Mouse (Mus musculus): ENCODE measurements around the gene Arnt. TPM values are rescaled to one million over a fixed set of nuclear protein-coding genes. Genes with fewer than 3 reads are reported as not detected.
"Not testable (repeated sequence)": the region's sequence is repeated elsewhere in the genome, so short reads cannot be mapped to it uniquely, and the experiment has no call there.

The Arnt gene
- polyA plus RNA-seq (2016; fragmentation: Nextera tagmentation; extraction: Ambion mirVana) = 29.7 and 33.3 TPM in 2 replicates

GRCm38 (mm10) chr3:95434136-95434982, at the start of gene Arnt:
Gene Arnt, plus strand, starts transcription at chr3:95434388.
- peaks cover 13% of the 10 kb centered on the region for H3K4me1 ChIP-seq
- H3K27me3 ChIP-seq (ENCODE audit: poor library complexity, severe bottlenecking) = no peaks in the 10 kb centered on the region
- peaks cover 29% of the 10 kb centered on the region for H3K36me3 ChIP-seq (replicated peaks)
- no peaks in the 10 kb centered on the region for H3K9me3 ChIP-seq
- WGBS = under 1% methylated on average over 47 of the region's 47 CpGs
- H3K4me3 ChIP-seq = peak within 1 kb of the TSS; percentile 70
- peak within 1 kb of the TSS; percentile 92 for H3K27ac ChIP-seq
- DNase-seq (ENCODE audit: extremely low spot score, low spot score) = peak; percentile 95

GRCm38 (mm10) chr3:95385401-95386075, 48.6 kb upstream of the Arnt start:
- Histone ChIP-seq H3K36me3 (replicated peaks) (no peaks in the 10 kb centered on the region), H3K9me3 (no peaks in the 10 kb centered on the region), H3K27ac (no peak overlapping the region), H3K4me1 (no peaks in the 10 kb centered on the region), H3K4me3 (no peak overlapping the region), H3K27me3 (ENCODE audit: poor library complexity, severe bottlenecking) (no peaks in the 10 kb centered on the region)
- 85% methylated on average over 5 of the region's 5 CpGs for WGBS
- DNase-seq (ENCODE audit: extremely low spot score, low spot score) = no peak

DNA sequence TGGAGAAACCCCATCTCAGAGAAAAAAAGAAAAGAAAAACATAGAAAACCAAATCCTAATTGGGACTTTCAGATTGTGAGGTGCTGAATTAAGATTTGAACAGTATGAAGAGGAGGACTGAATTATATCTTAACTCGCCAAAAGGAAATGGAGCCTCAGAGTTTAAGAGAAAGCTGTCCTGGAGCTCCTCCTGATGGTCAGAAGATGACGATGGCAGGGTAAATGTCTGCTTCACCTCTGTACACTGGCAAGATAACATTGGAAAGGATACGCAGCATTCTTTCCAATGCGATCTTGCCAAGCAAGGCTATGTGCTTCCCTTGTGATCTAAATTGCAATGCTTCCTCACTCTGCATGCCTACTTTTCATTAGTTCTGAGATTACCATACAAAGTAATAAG, 39.8 kb upstream of the Arnt start:
- no peaks in the 10 kb centered on the region for H3K4me1 ChIP-seq
- no peak overlapping the region for H3K4me3 ChIP-seq
- no peak overlapping the region for H3K27ac ChIP-seq
- 94% methylated on average over 4 of the region's 4 CpGs for WGBS
- DNase-seq (ENCODE audit: extremely low spot score, low spot score) = no peak
- no peaks in the 10 kb centered on the region for H3K36me3 ChIP-seq (replicated peaks)
- H3K9me3 ChIP-seq = peaks cover 7% of the 10 kb centered on the region
- no peaks in the 10 kb centered on the region for H3K27me3 ChIP-seq (ENCODE audit: poor library complexity, severe bottlenecking)

DNA sequence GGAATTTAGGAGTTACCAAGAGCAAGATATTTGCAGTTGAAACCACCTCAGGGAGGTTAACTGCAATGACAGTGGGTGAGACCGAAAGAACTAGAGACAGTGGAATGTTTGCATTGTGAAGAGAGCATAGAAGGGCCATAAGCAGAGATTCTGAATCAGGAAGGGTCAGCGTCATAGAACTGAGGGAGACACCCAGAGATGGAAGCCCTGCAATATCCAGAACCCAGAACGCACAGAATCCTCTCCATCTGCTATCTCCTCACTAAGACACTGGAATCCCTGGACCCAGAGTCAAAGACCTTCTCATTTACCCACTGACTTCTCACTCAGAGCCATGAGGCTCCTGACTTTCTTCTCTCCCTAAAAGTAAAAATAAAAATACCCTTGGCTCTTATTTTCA, 31.4 kb upstream of the Arnt start, which contains the start of gene 4930558C23Rik:
TSS of gene 4930558C23Rik (minus strand) at position 101 of the 400 bp plus-strand sequence.
- DNase-seq (ENCODE audit: extremely low spot score, low spot score) = no peak
- H3K9me3 ChIP-seq = no peaks in the 10 kb centered on the region
- 92% methylated on average over 3 of the region's 3 CpGs for WGBS
- H3K27ac ChIP-seq = no peak within 1 kb of the TSS
- H3K27me3 ChIP-seq (ENCODE audit: poor library complexity, severe bottlenecking) = no peaks in the 10 kb centered on the region
- no peak within 1 kb of the TSS for H3K4me3 ChIP-seq
- H3K36me3 ChIP-seq (replicated peaks) = no peaks in the 10 kb centered on the region
- H3K4me1 ChIP-seq = no peaks in the 10 kb centered on the region

GRCm38 (mm10) chr3:95407728-95408127, 26.5 kb upstream of the Arnt start:
- DNase-seq (ENCODE audit: extremely low spot score, low spot score) = no peak
- no peaks in the 10 kb centered on the region for H3K9me3 ChIP-seq
- no peaks in the 10 kb centered on the region for H3K27me3 ChIP-seq (ENCODE audit: poor library complexity, severe bottlenecking)
- H3K4me1 ChIP-seq = no peaks in the 10 kb centered on the region
- H3K27ac ChIP-seq = no peak overlapping the region
- 89% methylated on average over 1 of the region's 1 CpGs for WGBS
- H3K4me3 ChIP-seq = no peak overlapping the region
- no peaks in the 10 kb centered on the region for H3K36me3 ChIP-seq (replicated peaks)

- WGBS = 94% methylated on average over 2 of the region's 2 CpGs
- H3K4me3 ChIP-seq = no peak overlapping the region
- no peaks in the 10 kb centered on the region for H3K27me3 ChIP-seq (ENCODE audit: poor library complexity, severe bottlenecking)
- DNase-seq (ENCODE audit: extremely low spot score, low spot score) = no peak
- no peak overlapping the region for H3K27ac ChIP-seq
- H3K36me3 ChIP-seq (replicated peaks) = no peaks in the 10 kb centered on the region
- no peaks in the 10 kb centered on the region for H3K4me1 ChIP-seq
- H3K9me3 ChIP-seq = no peaks in the 10 kb centered on the region
These were observed 25.3 kb upstream of the Arnt start for GRCm38 (mm10) chr3:95408852-95409251.

- DNase-seq (ENCODE audit: extremely low spot score, low spot score) = no peak
- WGBS = 85% methylated on average over 1 of the region's 1 CpGs
These were observed 21.9 kb upstream of the Arnt start for GRCm38 (mm10) chr3:95412268-95412667.

DNA sequence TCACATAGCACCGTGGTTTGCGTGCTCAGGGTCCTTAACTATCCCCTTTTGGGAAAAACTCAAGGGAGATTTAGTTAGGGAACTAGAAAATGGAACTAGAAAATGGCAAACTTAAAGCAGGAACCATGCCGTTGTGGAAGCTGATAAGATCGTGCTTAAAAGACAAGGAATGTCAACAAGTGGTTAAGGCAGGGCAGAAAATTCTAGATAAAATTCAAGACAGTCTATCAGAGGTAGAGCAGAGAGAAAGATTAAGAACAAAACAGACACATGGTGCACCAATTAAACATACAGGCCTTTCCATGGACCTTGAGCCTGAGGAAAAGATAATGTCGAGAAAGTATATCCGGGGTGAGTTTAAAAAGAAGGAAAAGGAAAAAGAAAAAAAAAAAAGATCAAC, 16.3 kb upstream of the Arnt start:
- peaks cover 41% of the 10 kb centered on the region for H3K9me3 ChIP-seq
- WGBS = 94% methylated on average over 6 of the region's 6 CpGs

More at GRCm38 (mm10) chr3:95412268-95412667, 21.9 kb upstream of the Arnt start:
- H3K9me3 ChIP-seq = peaks cover 8% of the 10 kb centered on the region; the same call in 1 of the 2 replicates
- no peak overlapping the region for H3K4me3 ChIP-seq
- no peak overlapping the region for H3K27ac ChIP-seq
- no peaks in the 10 kb centered on the region for H3K27me3 ChIP-seq (ENCODE audit: poor library complexity, severe bottlenecking)
- H3K4me1 ChIP-seq = no peaks in the 10 kb centered on the region
- no peaks in the 10 kb centered on the region for H3K36me3 ChIP-seq (replicated peaks)

DNA sequence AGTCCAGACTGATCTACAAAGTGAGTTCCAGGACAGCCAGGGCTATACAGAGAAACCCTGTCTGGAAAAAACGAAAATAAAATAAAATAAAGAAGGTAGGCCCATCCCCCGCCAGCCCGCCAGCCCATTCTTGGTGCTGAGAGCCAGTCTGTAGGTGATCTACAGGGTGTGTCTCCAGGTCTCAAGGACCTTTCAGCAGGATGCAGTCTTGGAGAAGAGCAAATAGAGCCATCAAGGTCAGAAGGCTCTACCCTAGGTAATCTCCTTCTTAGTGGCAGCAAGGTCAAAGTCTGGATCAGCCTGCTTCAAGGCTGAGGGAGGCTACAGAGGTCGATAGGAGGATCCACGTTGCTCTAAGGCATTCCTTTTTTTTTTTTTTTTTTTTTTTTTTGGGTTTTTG, 7.7 kb upstream of the Arnt start:
- H3K4me1 ChIP-seq; DNase-seq (ENCODE audit: extremely low spot score, low spot score); H3K4me3 ChIP-seq; H3K27me3 ChIP-seq (ENCODE audit: poor library complexity, severe bottlenecking); H3K27ac ChIP-seq; H3K36me3 ChIP-seq (replicated peaks): not testable (repeated sequence)
- WGBS = 92% methylated on average over 5 of the region's 5 CpGs
- H3K9me3 ChIP-seq = peaks cover 23% of the 10 kb centered on the region; the same call in 1 of the 2 replicates

More for the DNA sequence above, 16.3 kb upstream of the Arnt start:
- DNase-seq (ENCODE audit: extremely low spot score, low spot score) = no peak
- H3K27me3 ChIP-seq (ENCODE audit: poor library complexity, severe bottlenecking) = no peaks in the 10 kb centered on the region
- no peak overlapping the region for H3K27ac ChIP-seq
- H3K4me1 ChIP-seq = no peaks in the 10 kb centered on the region
- H3K36me3 ChIP-seq (replicated peaks) = no peaks in the 10 kb centered on the region
- H3K4me3 ChIP-seq = no peak overlapping the region

DNA sequence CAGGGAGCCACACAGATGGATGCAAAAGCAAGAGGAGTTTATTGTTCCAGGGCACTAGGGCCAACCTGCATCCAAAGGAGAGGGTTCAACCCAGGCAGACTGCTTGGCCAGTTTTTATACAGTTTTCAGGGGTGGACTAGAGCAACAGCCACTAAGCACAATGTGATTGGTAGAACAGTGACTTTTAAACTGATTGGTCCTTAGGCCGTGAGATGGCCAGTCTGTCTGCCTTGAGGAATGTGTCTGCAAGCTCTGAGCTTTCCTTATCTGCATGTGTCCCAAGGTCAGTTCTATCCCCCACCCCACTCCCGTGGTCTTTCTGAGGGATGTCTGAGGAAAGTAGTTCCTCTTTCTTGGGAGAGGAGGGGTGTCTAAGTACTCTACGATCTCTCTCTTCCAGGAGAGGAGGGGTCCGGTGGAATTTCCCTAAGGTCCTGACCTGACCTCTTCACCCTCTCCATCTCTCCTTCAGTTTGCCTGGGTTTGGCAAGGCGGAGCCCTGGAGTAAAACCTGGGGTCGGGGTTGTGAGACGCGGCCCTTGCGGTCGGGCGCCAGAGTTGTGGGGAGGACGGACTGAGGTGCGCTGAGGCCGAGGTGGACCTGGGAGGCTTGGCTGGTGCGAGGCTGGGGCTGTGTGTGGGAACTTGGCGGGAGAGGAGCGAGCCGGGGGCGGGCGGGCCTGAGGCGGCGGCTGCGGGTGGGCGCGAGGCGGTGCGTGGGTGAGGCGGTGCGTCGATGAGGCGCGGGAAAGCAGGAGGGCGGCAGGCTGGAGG, 6.9 kb upstream of the Arnt start:
- Histone ChIP-seq H3K27ac (peak overlapping the region; percentile 75), H3K4me3 (peak overlapping the region; percentile 47), H3K9me3 (peaks cover 16% of the 10 kb centered on the region; the same call in 1 of the 2 replicates)
- WGBS = 43% methylated on average over 14 of the region's 33 CpGs
- not testable (repeated sequence) for H3K36me3 ChIP-seq (replicated peaks); H3K27me3 ChIP-seq (ENCODE audit: poor library complexity, severe bottlenecking); H3K4me1 ChIP-seq; DNase-seq (ENCODE audit: extremely low spot score, low spot score)

DNA sequence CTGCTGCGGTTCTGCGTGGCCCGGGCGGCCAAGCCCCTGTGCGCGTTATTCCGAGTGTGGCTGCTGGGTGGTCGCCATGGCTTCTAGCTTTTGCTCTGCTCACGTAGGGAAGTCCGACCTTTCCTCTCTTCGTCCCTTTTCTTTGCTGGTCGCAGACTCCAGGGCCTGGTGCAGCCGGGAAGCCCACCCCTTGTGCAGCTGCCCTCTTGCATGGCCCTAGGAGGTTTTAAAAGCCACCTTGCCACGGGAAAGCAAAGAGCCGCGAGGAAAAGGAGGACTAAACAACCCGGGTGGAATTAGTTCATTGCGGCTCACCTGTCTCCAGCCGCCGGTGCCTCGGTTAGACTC, 6.3 kb upstream of the Arnt start:
- peak overlapping the region; percentile 75 for H3K27ac ChIP-seq
- not testable (repeated sequence) for H3K27me3 ChIP-seq (ENCODE audit: poor library complexity, severe bottlenecking); H3K4me1 ChIP-seq; H3K36me3 ChIP-seq (replicated peaks)
- DNase-seq (ENCODE audit: extremely low spot score, low spot score) = peak; percentile 35
- peaks cover 12% of the 10 kb centered on the region; the same call in 1 of the 2 replicates for H3K9me3 ChIP-seq
- peak overlapping the region; percentile 47 for H3K4me3 ChIP-seq
- WGBS = 16% methylated on average over 16 of the region's 21 CpGs

GRCm38 (mm10) chr3:95428423-95428822, 5.8 kb upstream of the Arnt start:
- H3K36me3 ChIP-seq (replicated peaks); H3K4me1 ChIP-seq; H3K27ac ChIP-seq; H3K27me3 ChIP-seq (ENCODE audit: poor library complexity, severe bottlenecking); H3K9me3 ChIP-seq; H3K4me3 ChIP-seq; DNase-seq (ENCODE audit: extremely low spot score, low spot score): not testable (repeated sequence)
- 65% methylated on average over 4 of the region's 11 CpGs for WGBS

Data from forebrain, embryonic 10.5 days (tissue).